Mouse (Mus musculus): ENCODE results near the gene Dhx32. TPM values are rescaled to one million over a fixed set of nuclear protein-coding genes. Genes with fewer than 3 reads are reported as not detected.

Dhx32 gene
- polyA plus RNA-seq, 1 experiment: 6.8 TPM

GRCm38 (mm10) chr7:133787571-133787970, 5.0 kb upstream of the Dhx32 start:
- Histone ChIP-seq H3K4me3 (replicated peaks; ENCODE audit: control insufficient read depth, low read depth, low read length) (no peak overlapping the region), H3K4me1 (ENCODE audit: control insufficient read depth, insufficient read depth, low read length) (no peaks in the 10 kb centered on the region), H3K27ac (ENCODE audit: control insufficient read depth, insufficient read depth, low read depth, low read length, poor library complexity) (no peak overlapping the region)
- no peak for TF ChIP-seq CTCF (IDR thresholded peaks at IDR 0.05; ENCODE audit: control insufficient read depth, insufficient read depth, low read length)
- TF ChIP-seq POLR2A (IDR thresholded peaks at IDR 0.05; ENCODE audit: borderline replicate concordance, control insufficient read depth, low read depth, low read length): no peak
- whole genome bisulfite sequencing: 76% methylated on average over 6 of the region's 6 CpGs

GRCm38 (mm10) chr7:133781991-133782390, 535 bp downstream of the Dhx32 start:
- no peak overlapping the region for H3K27ac ChIP-seq (ENCODE audit: control insufficient read depth, insufficient read depth, low read depth, low read length, poor library complexity)

GRCm38 (mm10) chr7:133781583-133781982, 943 bp downstream of the Dhx32 start:
- 64% methylated on average over 6 of the region's 6 CpGs for WGBS
- TF ChIP-seq POLR2A (IDR thresholded peaks at IDR 0.05; ENCODE audit: borderline replicate concordance, control insufficient read depth, low read depth, low read length) (no peak), CTCF (IDR thresholded peaks at IDR 0.05; ENCODE audit: control insufficient read depth, insufficient read depth, low read length) (no peak)
- Histone ChIP-seq H3K4me1 (ENCODE audit: control insufficient read depth, insufficient read depth, low read length) (no peaks in the 10 kb centered on the region; the same call in 1 of the 2 replicates), H3K4me3 (replicated peaks; ENCODE audit: control insufficient read depth, low read depth, low read length) (no peak overlapping the region), H3K27ac (ENCODE audit: control insufficient read depth, insufficient read depth, low read depth, low read length, poor library complexity) (no peak overlapping the region)

More at GRCm38 (mm10) chr7:133781991-133782390, 535 bp downstream of the Dhx32 start:
- WGBS: 75% methylated on average over 6 of the region's 6 CpGs
- TF ChIP-seq CTCF (IDR thresholded peaks at IDR 0.05; ENCODE audit: control insufficient read depth, insufficient read depth, low read length) (no peak), POLR2A (IDR thresholded peaks at IDR 0.05; ENCODE audit: borderline replicate concordance, control insufficient read depth, low read depth, low read length) (no peak)
- H3K4me1 ChIP-seq (ENCODE audit: control insufficient read depth, insufficient read depth, low read length): no peaks in the 10 kb centered on the region; the same call in 1 of the 2 replicates
- H3K4me3 ChIP-seq (replicated peaks; ENCODE audit: control insufficient read depth, low read depth, low read length): no peak overlapping the region

- H3K4me3 ChIP-seq (replicated peaks; ENCODE audit: control insufficient read depth, low read depth, low read length): peak within 1 kb of the TSS; percentile 74
- no peaks in the 10 kb centered on the region; the same call in 1 of the 2 replicates for H3K4me1 ChIP-seq (ENCODE audit: control insufficient read depth, insufficient read depth, low read length)
- WGBS: under 1% methylated on average over 45 of the region's 45 CpGs
- TF ChIP-seq POLR2A (IDR thresholded peaks at IDR 0.05; ENCODE audit: borderline replicate concordance, control insufficient read depth, low read depth, low read length) (no peak), CTCF (IDR thresholded peaks at IDR 0.05; ENCODE audit: control insufficient read depth, insufficient read depth, low read length) (no peak)
- H3K27ac ChIP-seq (ENCODE audit: control insufficient read depth, insufficient read depth, low read depth, low read length, poor library complexity): no peak within 1 kb of the TSS; the same call in 1 of the 2 replicates
Measured at GRCm38 (mm10) chr7:133776626-133776996, 5.9 kb downstream of the Dhx32 start, which contains the start of gene Fank1. Gene Fank1 (plus strand): TSS chr7:133776861.

GRCm38 (mm10) chr7:133775796-133776625, 6.5 kb downstream of the Dhx32 start:
- WGBS: 5% methylated on average over 38 of the region's 38 CpGs
- peak; percentile 18; the same call in 1 of the 2 replicates for TF ChIP-seq POLR2A (IDR thresholded peaks at IDR 0.05; ENCODE audit: borderline replicate concordance, control insufficient read depth, low read depth, low read length)
- no peak for TF ChIP-seq CTCF (IDR thresholded peaks at IDR 0.05; ENCODE audit: control insufficient read depth, insufficient read depth, low read length)
- Histone ChIP-seq H3K4me1 (ENCODE audit: control insufficient read depth, insufficient read depth, low read length) (no peaks in the 10 kb centered on the region; the same call in 1 of the 2 replicates), H3K27ac (ENCODE audit: control insufficient read depth, insufficient read depth, low read depth, low read length, poor library complexity) (no peak overlapping the region; the same call in 1 of the 2 replicates), H3K4me3 (replicated peaks; ENCODE audit: control insufficient read depth, low read depth, low read length) (peak overlapping the region; percentile 74)

- no peak overlapping the region for H3K4me3 ChIP-seq (replicated peaks; ENCODE audit: control insufficient read depth, low read depth, low read length)
- no peak overlapping the region for H3K27ac ChIP-seq (ENCODE audit: control insufficient read depth, insufficient read depth, low read depth, low read length, poor library complexity)
- no peaks in the 10 kb centered on the region; the same call in 1 of the 2 replicates for H3K4me1 ChIP-seq (ENCODE audit: control insufficient read depth, insufficient read depth, low read length)
- TF ChIP-seq POLR2A (IDR thresholded peaks at IDR 0.05; ENCODE audit: borderline replicate concordance, control insufficient read depth, low read depth, low read length) (no peak), CTCF (IDR thresholded peaks at IDR 0.05; ENCODE audit: control insufficient read depth, insufficient read depth, low read length) (no peak)
- 64% methylated on average over 5 of the region's 5 CpGs for WGBS
Measured at GRCm38 (mm10) chr7:133775179-133775578, 7.3 kb downstream of the Dhx32 start.

GRCm38 (mm10) chr7:133768517-133768916, 14.0 kb downstream of the Dhx32 start:
- Histone ChIP-seq H3K27ac (ENCODE audit: control insufficient read depth, insufficient read depth, low read depth, low read length, poor library complexity) (no peak overlapping the region), H3K4me3 (replicated peaks; ENCODE audit: control insufficient read depth, low read depth, low read length) (no peak overlapping the region), H3K4me1 (ENCODE audit: control insufficient read depth, insufficient read depth, low read length) (no peaks in the 10 kb centered on the region)
- WGBS: 80% methylated on average over 5 of the region's 5 CpGs
- TF ChIP-seq POLR2A (IDR thresholded peaks at IDR 0.05; ENCODE audit: borderline replicate concordance, control insufficient read depth, low read depth, low read length) (no peak), CTCF (IDR thresholded peaks at IDR 0.05; ENCODE audit: control insufficient read depth, insufficient read depth, low read length) (no peak)

- WGBS: 92% methylated on average over 4 of the region's 4 CpGs
- H3K27ac ChIP-seq (ENCODE audit: control insufficient read depth, insufficient read depth, low read depth, low read length, poor library complexity): no peak overlapping the region
- no peak overlapping the region for H3K4me3 ChIP-seq (replicated peaks; ENCODE audit: control insufficient read depth, low read depth, low read length)
- H3K4me1 ChIP-seq (ENCODE audit: control insufficient read depth, insufficient read depth, low read length): no peaks in the 10 kb centered on the region
- TF ChIP-seq CTCF (IDR thresholded peaks at IDR 0.05; ENCODE audit: control insufficient read depth, insufficient read depth, low read length): no peak
- TF ChIP-seq POLR2A (IDR thresholded peaks at IDR 0.05; ENCODE audit: borderline replicate concordance, control insufficient read depth, low read depth, low read length): no peak
Measured at GRCm38 (mm10) chr7:133768027-133768426, 14.5 kb downstream of the Dhx32 start.

Measured in bone marrow, adult 2 months (tissue).